Mouse (Mus musculus) natural killer cell, adult 2 months (primary cell): ENCODE measurements around the gene Tnfrsf14.

Experiments used
- DNase-seq, 2 experiments: peaks; one replicate each; pipeline ENCODE4 v3.0.0; 2022; ENCODE audit warnings: low spot score in 2 of 2

The Tnfrsf14 gene

DNA sequence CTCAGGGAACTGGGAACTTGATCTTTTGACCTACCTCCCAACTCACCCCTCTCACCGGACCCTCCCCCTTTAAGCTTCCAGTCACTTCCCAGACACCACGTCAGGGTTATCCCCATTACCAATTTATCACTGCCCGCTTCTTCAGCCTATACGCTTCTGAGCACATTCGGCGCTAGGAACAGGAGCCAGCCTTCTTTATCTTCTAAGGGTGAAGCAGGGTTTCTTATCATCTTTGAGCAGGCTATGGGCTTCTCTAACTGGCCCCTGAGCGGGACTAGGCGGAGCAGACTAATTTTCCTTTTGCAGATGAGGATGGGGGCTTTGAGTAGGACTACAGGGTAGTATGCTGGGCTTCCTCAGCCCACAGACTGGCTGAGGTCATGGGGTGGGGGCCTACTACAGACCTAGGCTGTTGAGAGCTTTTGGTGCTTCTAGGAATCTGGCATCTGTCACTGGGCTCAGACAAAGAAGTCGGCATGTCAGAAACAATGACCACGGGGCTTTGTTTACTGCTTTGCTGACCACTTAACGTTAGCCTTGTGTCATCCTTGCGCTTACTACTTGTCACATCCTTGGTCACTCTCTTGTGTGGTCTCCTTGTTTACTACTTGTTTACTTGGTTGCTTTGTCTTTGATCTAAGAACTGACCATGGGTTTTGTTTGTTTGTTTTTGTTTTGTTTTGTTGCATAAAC is at the start of gene Tnfrsf14:
TSS of gene Tnfrsf14 (minus strand) at position 169 of the 693 bp plus-strand sequence.
- DNase-seq: no peak

DNA sequence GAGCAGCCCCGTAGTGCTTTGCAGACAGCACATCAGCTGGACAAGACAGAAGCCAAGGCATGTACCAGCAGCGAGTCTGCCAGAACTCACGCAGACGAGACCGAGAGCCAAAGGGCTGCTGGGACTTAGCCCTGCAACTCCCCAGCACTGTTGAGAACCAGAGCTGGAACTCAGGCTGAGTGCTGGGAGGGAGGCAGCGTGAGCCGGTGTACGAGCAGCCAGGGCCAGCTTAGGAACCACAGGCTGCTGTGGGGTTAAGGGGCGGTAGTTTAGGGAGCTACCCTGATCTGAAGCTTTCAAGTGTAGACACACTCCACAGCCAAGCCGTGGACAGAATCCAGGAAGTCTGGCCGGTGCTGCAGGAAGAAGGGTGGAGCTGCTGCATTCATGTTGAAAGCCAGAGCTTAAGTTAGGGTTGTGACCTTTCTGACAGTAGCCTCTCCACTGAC is 45.8 kb upstream of the Tnfrsf14 start:
- DNase-seq: no peak

DNA sequence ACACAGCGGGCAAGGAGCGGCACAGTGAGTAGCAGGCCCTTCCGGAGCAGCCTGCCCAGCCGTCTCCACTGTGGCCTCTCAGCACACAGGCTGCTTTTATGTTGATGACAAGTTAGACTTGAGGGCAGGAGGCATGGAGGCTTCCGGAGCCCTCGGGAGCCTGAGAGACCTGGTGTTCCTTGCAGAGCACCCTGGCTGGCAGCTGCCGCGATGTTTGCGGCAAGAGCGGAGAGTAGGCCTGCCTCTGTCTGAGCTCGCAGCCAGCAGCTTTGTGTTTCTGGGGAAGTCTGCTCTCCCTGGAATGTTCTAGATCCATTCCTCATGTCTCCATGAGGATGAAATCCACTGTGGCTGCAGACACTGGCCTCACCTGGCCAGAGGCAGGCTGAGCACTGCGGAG is 44.2 kb upstream of the Tnfrsf14 start:
- DNase-seq: no peak

DNA sequence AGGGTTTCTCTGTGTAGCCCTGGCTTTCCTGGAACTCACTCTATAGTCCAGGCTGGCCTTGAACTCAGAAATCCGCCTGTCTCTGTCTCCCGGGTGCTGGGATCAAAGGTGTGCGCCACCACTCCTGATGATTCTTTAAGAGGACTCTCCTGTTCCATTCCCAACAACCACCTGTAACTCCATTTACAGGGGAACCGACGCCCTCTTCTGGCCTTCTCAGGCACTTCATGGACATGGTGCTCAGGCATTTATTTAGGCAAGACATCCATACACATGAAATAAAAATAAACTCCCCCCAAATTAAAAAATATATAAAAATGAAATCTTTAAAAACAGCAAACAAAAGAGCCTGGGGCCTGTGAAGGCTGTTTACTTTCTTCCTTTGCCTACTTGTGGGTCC is 38.8 kb upstream of the Tnfrsf14 start:
- peak in 1 of 2 experiments; percentile 36 for DNase-seq

DNA sequence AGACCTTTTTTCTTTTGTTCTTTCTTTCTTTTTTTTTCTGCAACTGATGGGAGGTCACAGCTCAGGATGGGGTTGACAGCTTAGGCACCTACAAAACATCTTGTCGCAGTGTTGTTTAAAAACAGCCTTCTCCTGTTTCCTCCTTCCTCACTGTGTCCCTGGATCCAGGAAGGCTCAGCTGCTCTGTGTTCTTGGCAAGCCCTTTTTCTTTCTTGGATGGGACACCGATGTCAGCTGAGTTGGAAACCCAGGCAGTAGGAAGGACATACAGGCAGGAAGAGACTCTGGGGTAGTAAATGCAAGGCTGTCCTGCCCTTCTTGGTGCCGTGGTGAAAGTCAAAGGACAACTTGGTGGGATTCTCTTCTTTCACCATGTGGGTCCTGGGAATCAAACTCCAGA is 37.5 kb upstream of the Tnfrsf14 start:
- DNase-seq: no peak

DNA sequence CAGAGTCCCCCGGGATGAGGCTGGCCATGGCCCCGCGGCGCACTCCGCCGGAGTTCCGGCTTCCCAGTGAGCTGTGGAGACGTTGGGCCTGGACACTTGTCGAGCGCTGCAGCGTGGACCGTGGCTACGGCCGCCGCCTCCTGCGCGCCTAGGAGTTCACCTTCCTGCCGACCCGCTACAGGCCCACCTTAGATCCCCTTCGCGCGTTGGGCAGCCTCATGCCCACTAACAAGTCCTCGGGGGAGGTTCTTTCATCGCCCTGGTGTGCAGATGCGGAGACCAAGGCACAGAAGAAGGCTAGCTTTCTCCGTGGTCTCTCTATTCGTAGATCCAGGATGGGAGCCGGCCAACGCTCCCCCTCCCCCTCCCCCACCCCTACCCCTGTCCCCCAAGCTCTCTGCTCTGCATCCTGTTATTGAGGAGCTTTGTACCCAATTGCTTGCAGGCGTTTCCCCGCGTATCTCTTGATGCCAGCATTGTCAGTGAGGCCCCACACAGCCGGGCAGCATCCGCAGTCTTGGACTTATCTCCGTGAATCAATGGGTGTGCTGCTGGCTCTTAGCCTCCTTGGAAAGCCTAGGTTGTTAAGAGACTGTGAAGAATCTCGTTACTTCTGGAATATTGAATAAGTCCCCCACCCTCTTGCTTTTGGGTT is 36.3 kb upstream of the Tnfrsf14 start:
- DNase-seq: peak in 1 of 2 experiments; percentile 21

DNA sequence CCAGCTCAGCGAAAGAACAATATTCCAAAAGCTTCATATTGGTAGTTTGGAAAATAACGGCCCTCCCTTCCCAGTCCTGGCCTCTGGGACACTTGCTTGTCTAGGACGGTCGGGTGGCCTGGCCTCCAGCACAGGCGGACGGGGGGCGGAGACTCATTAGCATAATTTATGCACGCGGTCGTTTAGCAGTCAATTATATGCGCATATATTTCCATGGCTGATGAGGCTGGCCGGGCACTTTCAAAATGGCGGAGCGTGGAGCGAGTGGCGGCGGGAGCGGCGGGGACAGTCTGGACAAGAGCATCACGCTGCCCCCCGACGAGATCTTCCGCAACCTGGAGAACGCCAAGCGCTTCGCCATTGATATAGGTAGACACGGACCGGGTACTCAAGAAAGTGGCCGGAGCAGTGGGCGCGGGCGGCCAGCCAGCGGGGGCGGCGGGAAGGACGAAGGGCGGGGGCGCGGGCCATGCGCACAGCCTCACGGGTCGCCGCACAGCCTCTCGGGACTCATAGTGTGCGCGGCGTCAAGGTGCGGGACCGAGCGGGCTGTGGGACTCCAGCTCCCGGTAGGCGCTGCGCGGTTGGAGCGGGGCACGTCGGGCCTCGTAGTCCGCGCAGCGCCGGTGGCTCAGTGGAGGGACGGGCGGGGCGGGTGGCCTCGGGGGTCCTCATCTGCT is 35.7 kb upstream of the Tnfrsf14 start, which contains the start of gene Pank4:
TSS of gene Pank4 (plus strand) at position 223 of the 680 bp plus-strand sequence.
- peak; percentile 72 to 84 for DNase-seq

DNA sequence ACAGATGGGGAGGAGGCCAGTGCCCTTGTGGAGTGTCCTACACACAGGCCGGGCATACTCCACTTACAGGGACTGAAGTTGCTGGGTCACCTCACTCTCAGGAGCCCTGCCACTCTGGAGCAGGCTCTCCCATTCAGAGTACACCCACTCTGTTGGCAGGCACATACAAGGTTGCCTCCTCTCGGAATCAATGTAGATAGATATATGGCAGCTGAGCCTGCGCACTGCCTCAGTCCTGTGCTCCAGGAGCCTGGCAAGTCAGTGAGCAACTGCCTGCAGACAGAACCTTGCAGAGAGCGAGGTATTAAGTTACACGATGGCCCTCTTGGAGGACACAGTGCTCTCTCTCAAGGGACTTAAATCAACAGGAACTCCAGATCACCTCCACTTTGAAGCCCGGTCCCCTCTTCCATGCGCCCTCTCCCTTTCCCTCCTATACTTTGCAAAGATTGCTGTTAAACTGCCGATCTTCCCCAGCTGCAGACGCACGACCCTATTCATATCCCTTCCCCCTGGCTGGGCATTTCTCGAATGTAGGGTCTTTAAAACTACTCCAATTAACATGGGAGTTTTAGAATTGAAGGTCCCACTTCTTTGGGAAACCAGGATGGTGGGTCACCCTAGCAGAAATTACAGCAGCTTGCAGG is 35.0 kb upstream of the Tnfrsf14 start:
- DNase-seq: no peak

DNA sequence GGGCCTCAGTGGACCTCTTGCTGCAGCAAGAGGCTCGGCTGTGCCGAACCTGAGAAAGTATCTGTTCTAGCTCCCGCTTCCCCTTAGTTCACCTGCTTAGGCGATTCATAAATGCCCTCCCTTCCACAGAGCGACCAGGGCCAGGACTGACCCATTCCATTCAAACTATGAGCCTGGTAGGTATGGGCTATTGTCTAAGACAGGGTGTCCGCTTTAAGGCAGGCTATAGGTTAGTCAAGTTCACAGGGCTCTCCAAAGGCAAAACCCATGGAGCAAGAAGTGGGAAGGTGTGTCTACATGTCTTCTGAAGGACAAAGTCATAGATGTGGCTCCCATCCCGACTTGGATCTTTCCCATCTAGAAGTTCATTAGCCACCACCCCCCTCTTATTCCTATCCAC is 34.3 kb upstream of the Tnfrsf14 start:
- DNase-seq: no peak

DNA sequence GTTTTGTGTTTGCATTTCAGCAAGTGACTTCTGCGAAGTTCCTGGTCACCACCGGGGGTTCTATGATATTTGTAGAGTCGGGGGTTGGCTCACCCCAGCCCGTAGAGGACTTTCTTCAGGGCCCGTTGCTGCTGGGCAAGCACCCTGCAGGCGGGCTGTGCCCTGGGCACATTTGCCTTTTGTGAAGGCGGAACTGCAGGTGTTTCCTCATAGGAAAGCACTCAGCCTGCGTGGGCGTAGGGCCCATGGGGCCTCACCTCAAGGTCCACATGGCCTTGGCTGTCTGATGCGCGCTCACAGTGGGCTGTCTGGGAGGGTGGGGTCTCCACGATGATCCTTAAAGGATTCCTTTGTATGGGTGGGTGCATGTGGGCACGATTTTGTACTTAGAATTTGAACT is 33.5 kb upstream of the Tnfrsf14 start:
- DNase-seq: peak in 1 of 2 experiments; percentile 80

DNA sequence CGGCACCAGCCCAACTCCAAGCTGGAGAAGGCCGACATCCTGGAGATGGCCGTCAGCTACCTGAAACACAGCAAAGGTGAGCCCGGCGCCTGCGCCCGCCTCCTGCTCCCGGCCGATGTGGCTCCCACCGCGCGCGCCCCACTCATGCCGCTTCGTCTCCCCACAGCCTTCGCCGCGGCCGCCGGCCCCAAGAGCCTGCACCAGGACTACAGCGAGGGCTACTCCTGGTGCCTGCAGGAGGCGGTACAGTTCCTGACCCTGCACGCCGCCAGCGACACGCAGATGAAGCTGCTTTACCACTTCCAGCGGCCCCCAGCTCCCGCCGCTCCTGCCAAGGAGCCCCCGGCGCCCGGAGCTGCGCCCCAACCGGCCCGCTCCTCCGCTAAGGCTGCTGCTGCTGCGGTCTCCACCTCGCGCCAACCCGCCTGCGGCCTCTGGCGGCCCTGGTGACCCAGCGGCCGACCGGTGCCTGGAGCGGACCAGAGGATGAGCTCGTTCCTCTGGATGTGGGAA is 32.9 kb upstream of the Tnfrsf14 start:
- DNase-seq: peak; percentile 22 to 49

DNA sequence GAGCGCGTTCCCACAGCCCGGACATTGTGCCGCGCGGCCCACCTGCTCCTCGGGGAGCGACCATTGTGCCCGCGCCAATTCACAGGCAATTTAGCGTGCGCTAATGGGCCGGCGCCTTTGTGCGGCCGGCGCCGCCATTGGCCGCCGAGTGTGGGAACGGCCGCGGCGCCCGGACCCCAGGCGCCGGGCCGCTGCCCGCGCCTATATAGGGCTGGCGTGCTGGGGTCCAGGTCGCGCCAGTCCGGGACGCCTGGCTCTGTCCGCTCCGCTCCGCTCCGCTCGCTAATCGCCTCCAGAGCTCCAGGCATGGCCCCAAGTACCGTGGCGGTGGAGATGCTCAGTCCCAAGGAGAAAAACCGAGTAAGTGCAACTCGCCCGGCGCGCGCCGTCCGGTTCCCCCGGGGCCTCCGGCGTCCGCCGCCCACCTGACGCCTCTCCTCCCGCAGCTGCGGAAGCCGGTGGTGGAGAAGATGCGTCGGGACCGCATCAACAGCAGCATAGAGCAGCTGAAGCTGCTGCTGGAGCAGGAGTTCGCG is 32.4 kb upstream of the Tnfrsf14 start, which contains the start of gene Hes5:
TSS of gene Hes5 (plus strand) at position 234 of the 536 bp plus-strand sequence.
- no peak for DNase-seq

DNA sequence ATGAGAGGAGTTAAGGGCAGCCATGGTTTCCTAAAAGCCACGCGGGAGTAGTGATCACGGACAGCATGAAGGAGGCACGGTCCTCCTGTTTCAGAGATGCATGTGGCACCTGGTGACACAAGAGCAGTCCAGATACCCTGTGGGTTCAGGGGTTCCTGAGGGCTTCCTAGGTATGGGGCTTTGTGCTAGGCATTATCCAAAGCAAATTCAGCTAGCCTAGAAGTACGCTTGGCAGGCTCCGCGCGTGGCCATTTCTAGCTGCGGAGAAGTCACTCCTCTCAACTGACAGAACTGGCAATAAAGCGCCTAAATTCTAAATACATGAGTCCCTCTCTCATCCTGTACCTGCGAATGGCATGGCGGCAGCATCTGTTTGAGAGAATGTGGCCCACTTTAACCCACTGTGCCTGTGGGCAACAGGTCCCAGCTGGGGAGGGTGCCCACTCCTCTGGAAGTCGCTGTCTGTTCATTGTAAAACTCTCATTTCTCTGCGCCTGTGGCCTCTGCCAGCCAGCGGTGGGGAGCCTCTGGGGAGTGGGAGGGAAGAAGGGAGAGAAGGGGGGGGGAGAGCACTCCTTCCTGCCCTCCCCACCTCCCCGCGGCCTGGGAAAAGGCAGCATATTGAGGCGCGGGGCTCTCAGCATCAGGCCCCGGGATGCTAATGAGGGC is 31.8 kb upstream of the Tnfrsf14 start:
- DNase-seq: no peak

DNA sequence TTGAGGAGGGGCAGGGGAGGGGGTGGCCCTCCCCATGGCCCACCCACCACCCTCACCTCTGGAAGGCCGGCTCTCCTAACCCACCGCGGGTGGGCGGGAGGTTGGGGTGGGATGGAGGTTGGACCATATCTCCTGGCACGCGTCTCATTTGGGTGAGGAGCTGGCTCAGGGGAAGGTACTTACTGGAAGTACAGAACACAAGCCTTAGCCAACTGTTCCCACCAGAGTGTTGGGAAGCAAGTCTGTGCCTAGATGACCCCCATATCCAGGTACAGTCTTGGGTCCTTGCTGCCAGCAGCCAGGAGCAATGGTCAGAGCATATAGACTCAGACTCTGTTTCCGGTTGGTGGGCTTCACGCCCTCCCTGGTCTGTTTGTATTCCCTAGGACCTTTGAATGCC is 30.3 kb upstream of the Tnfrsf14 start:
- DNase-seq: no peak

DNA sequence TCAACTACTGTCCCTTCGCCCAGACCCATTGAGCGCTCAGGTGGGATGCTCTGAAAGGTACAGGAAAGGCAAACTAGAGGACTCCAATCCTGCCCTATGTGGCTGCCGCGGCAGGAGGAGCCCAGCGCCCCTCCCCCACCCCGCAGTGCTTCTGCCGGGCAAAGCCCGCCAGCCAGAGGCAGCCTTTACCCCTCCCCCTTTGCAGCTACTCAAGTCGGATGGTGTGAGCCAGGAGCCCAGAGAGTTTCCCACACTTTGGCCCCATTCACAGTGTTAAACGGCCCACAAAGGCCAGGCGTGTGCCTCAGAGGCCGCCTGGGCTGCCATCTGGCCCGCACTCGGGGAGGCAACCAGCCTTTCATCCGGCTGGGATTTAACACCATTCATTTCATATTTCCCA is 29.8 kb upstream of the Tnfrsf14 start:
- DNase-seq: no peak

DNA sequence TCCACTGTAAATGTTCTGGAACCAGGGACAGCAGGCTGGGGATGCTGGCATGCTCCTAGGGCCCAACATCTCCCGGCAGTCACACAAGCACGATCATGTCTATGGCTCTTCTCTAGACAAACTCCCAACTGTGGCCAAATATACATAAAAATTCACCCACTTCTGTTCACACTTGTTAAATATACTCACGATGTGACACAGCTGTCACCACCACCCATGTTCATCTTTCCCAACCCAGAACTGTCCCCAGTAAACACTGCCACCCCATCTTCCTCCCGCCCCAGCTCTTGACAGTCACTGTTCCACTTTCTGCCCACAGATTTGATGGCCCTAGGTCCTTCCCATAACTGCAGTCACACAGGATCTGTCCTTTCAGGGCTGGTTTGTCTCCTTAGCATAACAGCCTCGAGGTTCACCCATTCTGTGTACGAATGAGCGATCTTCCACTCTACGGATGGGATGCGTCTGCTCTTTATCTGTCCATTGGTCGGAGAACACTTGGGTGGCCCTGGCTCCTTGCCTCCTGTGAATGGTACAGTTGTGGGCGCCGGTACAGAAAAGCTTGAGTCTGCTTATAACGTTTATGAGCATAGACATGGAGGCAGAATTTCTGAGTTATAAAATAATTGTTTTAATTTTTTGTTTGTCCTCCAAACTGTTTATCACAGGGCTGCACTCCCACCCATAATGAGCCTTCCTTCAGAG is 29.1 kb upstream of the Tnfrsf14 start:
- no peak for DNase-seq

DNA sequence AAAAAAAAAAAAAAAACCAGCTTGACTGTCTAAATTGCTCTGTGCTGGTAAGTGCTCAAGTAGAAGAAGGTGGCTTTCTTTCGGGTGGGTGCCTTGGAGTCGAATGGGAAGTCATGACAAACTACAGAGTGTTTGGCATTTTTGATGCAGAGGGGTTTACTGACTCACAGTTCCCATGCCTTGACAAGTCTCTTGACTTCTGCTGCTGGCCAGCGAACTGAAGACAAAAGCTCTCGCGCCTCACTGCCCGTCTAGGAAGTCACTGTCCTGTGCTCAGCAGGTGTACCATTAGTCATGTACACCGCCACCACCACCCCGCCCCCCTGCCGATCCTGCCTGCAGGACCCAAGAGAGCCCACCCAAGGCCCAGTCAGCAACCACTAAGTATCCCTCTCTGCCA is 28.2 kb upstream of the Tnfrsf14 start:
- DNase-seq: peak in 1 of 2 experiments; percentile 29

DNA sequence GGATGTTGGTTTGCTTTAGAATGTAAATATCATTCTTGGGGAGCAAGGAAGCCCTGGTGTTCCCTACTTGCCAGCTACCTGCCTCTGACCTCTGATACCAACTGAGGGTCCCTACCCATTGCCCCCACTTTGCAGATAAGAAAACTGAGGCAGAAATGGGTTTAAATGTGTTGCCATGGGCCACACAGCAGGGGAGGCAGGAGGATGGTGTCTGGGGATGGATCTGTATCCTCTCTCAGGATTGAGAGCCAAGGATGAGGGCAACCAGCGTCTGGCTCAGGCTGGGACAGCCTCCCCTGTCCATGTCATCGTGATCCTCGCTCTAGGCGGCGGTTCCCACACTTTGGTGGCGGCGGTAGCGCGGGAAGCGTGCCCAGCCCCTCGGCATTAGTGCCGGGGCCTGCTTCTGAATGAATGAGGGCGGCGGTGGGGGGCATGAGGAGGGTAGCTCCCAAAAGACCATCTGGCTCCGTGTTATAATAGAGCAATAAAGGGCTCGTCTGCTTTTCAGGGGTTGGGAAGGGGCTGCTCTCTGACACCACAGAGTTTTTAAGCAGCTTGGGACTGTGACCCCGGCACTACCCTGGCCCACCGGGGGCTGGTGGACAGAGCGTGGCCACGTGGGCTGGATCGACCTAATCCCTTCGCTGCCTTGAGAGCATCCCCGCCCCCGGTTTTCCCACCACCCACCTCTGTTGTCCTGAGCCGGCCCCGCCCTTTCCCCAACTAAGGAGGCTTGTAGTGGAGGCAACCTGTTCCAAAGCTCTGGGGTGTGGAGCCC is 24.3 kb upstream of the Tnfrsf14 start:
- DNase-seq: no peak

DNA sequence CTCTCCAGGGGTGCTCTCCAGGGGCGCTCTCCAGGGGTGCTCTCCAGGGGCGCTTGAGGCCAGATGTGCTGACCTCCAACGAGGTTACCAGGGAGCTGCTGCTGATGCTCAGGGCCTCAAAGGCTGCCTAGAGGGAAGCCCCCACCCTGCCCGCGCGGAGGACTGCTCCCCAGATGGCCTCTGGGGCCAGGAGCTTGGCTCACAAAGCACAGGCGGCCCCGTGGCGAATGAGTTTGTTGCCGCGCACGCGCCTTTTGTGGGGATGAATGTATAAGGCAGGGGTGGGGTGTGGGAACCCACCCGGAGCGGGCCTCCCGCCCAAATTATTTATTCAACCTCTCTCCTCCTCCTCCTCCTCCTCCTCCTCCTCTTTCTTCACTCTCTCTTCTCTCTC is 21.2 kb upstream of the Tnfrsf14 start:
- DNase-seq: no peak
